Mouse (Mus musculus): ENCODE measurements at regions not wholly inside any gene's neighbourhood (a gene's known extent, or its start where the extent isn't known, plus 50 kb on each side); places are given as distances from the start of the nearest gene placed in this dataset.

- no peak for ATAC-seq (replicated peaks; ENCODE audit: poor library complexity, severe bottlenecking)
Observed at GRCm38 (mm10) chr14:45056291-45056690, 68.3 kb downstream of the Ptger2 start.

GRCm38 (mm10) chr14:45061681-45062080 lies 73.7 kb downstream of the Ptger2 start:
- no peak for ATAC-seq (replicated peaks; ENCODE audit: poor library complexity, severe bottlenecking)

DNA sequence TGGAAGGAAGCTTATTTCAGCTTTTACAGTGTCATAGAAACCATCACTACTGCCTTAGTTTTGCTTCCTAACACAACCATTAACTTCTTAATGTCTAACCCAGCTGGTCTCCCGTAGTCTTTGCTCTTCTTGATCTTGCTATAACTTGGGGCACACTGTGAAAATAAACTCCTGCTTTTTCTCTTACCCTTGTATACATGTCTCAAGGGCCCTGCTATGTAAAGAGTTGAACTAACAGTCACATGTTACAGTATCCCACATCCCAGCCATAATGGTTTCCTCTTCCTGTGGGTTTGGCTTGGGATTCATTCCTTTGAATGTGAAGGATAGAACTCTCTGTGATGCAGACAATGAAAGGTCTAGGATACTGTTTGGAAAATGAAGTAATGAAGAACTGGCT lies 76.5 kb downstream of the Ptger2 start:
- no peak for ATAC-seq (replicated peaks; ENCODE audit: poor library complexity, severe bottlenecking)

GRCm38 (mm10) chr14:45069598-45070212 lies 81.7 kb downstream of the Ptger2 start:
- ATAC-seq (replicated peaks; ENCODE audit: poor library complexity, severe bottlenecking), result peak; percentile 59

GRCm38 (mm10) chr14:45074902-45075488 lies 87.0 kb downstream of the Ptger2 start:
- ATAC-seq (replicated peaks; ENCODE audit: poor library complexity, severe bottlenecking), result peak; percentile 41

GRCm38 (mm10) chr14:45077216-45077615 lies 89.2 kb downstream of the Ptger2 start:
- no peak for ATAC-seq (replicated peaks; ENCODE audit: poor library complexity, severe bottlenecking)

DNA sequence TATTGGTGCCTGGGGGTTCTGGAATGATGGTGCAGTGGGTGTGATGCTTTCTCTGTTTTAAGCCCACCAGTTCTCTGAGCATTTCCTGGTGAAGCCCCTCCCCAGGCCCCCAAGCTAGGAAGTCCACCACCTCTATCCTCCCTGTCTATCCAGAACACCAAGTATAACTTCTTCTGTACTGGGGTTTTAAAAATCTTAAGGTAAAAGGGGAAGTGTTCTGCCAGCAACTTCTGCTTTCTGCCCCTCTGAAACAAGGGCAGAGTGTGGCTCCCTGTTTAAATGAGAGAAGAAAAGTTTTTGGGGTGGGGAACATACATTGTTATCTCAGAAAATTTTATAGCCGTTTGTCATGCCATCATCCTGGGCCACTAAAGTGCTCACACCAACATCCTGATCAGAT lies 91.8 kb downstream of the Ptger2 start:
- ATAC-seq (replicated peaks; ENCODE audit: poor library complexity, severe bottlenecking), result peak; percentile 57

DNA sequence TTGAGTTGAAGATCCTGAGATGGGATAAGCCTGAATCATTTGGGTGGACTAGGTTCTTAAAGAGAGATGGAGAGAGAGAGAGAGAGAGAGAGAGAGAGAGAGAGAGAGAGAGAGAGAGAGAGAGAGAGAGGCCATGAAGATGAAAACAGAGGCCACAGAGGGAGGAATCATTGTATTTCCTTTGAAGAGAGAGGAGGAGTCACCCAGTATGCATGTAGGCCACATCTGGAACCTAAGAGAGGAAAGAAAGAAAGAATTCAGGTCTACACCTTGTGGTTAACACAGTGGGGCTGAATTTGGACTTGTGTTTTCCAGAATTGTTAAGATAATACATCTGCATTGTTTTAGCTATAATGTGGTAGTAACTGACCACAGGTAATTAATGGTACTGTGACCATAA lies 92.2 kb downstream of the Ptger2 start:
- no peak for ATAC-seq (replicated peaks; ENCODE audit: poor library complexity, severe bottlenecking)

DNA sequence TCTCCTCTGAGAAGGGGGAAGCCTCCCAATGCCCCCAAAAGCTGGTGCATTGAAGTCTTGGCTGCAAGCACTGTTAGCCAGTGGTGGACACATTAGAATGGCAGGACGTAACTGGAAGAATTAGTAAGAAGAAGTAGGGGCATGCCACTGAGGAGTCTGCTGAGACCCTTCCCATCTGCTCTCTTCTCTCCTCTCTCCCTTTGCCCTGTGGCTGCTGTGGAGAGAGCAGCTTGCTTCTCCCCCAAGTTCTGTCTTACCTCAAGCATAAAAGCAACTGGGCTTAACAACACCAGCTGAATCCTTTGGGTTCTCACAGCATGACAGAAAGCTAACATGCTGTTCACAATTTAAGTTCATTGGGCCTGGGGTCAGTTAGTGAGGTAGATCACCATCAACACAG lies 95.1 kb downstream of the Ptger2 start:
- no peak for ATAC-seq (replicated peaks; ENCODE audit: poor library complexity, severe bottlenecking)
